Mouse (Mus musculus) midbrain, postnatal 0 days (tissue): ENCODE measurements around the gene Pgm3. TPM values are rescaled to one million over a fixed set of nuclear protein-coding genes. Genes with fewer than 3 reads are reported as not detected.

ENCODE experiments used
- ATAC-seq: fragments of 200-750 bp; cut with Nextera tagmentation; 2 replicates; pipeline ENCODE4 v1.8.0; 2017; ENCODE audit warnings: moderate number of reproducible peaks, mild to moderate bottlenecking, moderate TSS enrichment, moderate library complexity; ENCODE audit not compliant: low FRiP score
- DNase-seq: peaks from one replicate; pipeline ENCODE4 v3.0.0-alpha.2; 2015; ENCODE audit warnings: low spot score
- H3K27ac ChIP-seq: fragments of 300-500 bp; sonication (generic); 2 replicates; pipeline ENCODE4 v1.5.1; 2014; ENCODE audit warnings: low read depth, mild to moderate bottlenecking, low read length, mixed read lengths
- H3K27me3 ChIP-seq: fragments of 300-500 bp; sonication (generic); 2 replicates; pipeline ENCODE4 v1.6.1; 2014; ENCODE audit warnings: low read length, control low read depth, mixed read lengths; ENCODE audit not compliant: insufficient read depth
- H3K36me3 ChIP-seq: fragments of 300-500 bp; sonication (generic); 2 replicates; pipeline ENCODE4 v1.6.1; 2014; ENCODE audit warnings: low read length, control low read depth, mixed read lengths; ENCODE audit not compliant: insufficient read depth
- H3K4me1 ChIP-seq: fragments of 300-500 bp; sonication (generic); 2 replicates; pipeline ENCODE4 v1.6.1; 2014; ENCODE audit warnings: mild to moderate bottlenecking, control low read depth, antibody characterized with exemption, low read length, mixed read lengths; ENCODE audit not compliant: insufficient read depth
- H3K4me2 ChIP-seq: fragments of 300-500 bp; sonication (generic); 2 replicates; pipeline ENCODE4 v1.6.1; 2014; ENCODE audit warnings: low read depth, mild to moderate bottlenecking, low read length, mixed read lengths; ENCODE audit not compliant: poor library complexity, severe bottlenecking
- H3K4me3 ChIP-seq: fragments of 300-500 bp; sonication (generic); 2 replicates; pipeline ENCODE4 v1.5.1; 2014; ENCODE audit warnings: low read depth, mild to moderate bottlenecking, low read length, moderate library complexity
- H3K9ac ChIP-seq: fragments of 300-500 bp; sonication (generic); replicated peaks from 2 replicates; pipeline ENCODE4 v1.6.1; 2014; ENCODE audit warnings: mild to moderate bottlenecking, low read length, moderate library complexity, mixed read lengths; ENCODE audit not compliant: poor library complexity, severe bottlenecking
- H3K9me3 ChIP-seq: fragments of 300-500 bp; sonication (generic); 2 replicates; pipeline ENCODE4 v1.6.1; 2016; ENCODE audit warnings: low read length, control low read depth
- CTCF ChIP-seq: IDR thresholded peaks from 2 replicates; pipeline ENCODE4 v1.5.1; 2016; ENCODE audit warnings: antibody characterized with exemption, mild to moderate bottlenecking
- WGBS: fragments of 180-500 bp; shearing (Covaris S2); extraction: QIAGEN DNeasy Blood & Tissue Kit; methylation state at CpG from one replicate; pipeline ENCODE4 v1.1.7; 2014; 5-methylcytosine and 5-hydroxymethylcytosine counted together
- polyA plus RNA-seq: library from polyadenylated mRNA; unstranded; fragments of >200 nt; fragmentation: Nextera tagmentation; extraction: Ambion mirVana; gene quantifications from 2 replicates; pipeline ENCODE4 v1.2.1, GENCODE M21; 2015
- total RNA-seq: library from RNA; depleted of rRNA; stranded (reverse); fragments of >200 nt; gene quantifications from 2 replicates; pipeline ENCODE4 v1.2.3, GENCODE M21; 2014

The Pgm3 gene
- total and polyA plus RNA-seq, 2 experiments from 2014 or later: 20.9 to 25.5 TPM

GRCm38 (mm10) chr9:86534071-86534470, 37.6 kb downstream of the Pgm3 start:
- no peaks in the 10 kb centered on the region for H3K4me1 ChIP-seq
- TF ChIP-seq CTCF: no peak
- no peaks in the 10 kb centered on the region for H3K27me3 ChIP-seq
- H3K36me3 ChIP-seq: peaks cover 31% of the 10 kb centered on the region
- H3K4me3 ChIP-seq: no peak overlapping the region
- DNase-seq (no peak), ATAC-seq (no peak)
- no peak overlapping the region for H3K9ac ChIP-seq
- no peak overlapping the region for H3K27ac ChIP-seq
- no peaks in the 10 kb centered on the region for H3K9me3 ChIP-seq
- H3K4me2 ChIP-seq: no peak overlapping the region
- 90% methylated on average over 5 of the region's 5 CpGs for WGBS

- H3K4me2 ChIP-seq: no peak overlapping the region
- 59% methylated on average over 2 of the region's 2 CpGs for WGBS
- H3K36me3 ChIP-seq: peaks cover 33% of the 10 kb centered on the region
- ATAC-seq: no peak
- H3K4me1 ChIP-seq: no peaks in the 10 kb centered on the region
- no peak overlapping the region for H3K9ac ChIP-seq
- H3K4me3 ChIP-seq: no peak overlapping the region
- DNase-seq: no peak
- no peaks in the 10 kb centered on the region for H3K9me3 ChIP-seq
- no peaks in the 10 kb centered on the region for H3K27me3 ChIP-seq
- no peak overlapping the region for H3K27ac ChIP-seq
- no peak for TF ChIP-seq CTCF
Measured at GRCm38 (mm10) chr9:86525600-86525999, 46.0 kb downstream of the Pgm3 start.

GRCm38 (mm10) chr9:86522335-86522734, 49.3 kb downstream of the Pgm3 start:
- no peaks in the 10 kb centered on the region for H3K27me3 ChIP-seq
- no peaks in the 10 kb centered on the region for H3K9me3 ChIP-seq
- DNase-seq (no peak), ATAC-seq (no peak)
- H3K36me3 ChIP-seq: peaks cover 42% of the 10 kb centered on the region
- H3K4me2 ChIP-seq: no peak overlapping the region
- TF ChIP-seq CTCF: no peak
- H3K4me3 ChIP-seq: no peak overlapping the region
- no peak overlapping the region for H3K27ac ChIP-seq
- no peak overlapping the region for H3K9ac ChIP-seq
- H3K4me1 ChIP-seq: no peaks in the 10 kb centered on the region

GRCm38 (mm10) chr9:86514798-86515197, 56.8 kb downstream of the Pgm3 start:
- TF ChIP-seq CTCF: no peak
- H3K4me1 ChIP-seq: no peaks in the 10 kb centered on the region
- no peak overlapping the region for H3K9ac ChIP-seq
- H3K27ac ChIP-seq: no peak overlapping the region
- H3K27me3 ChIP-seq: no peaks in the 10 kb centered on the region
- DNase-seq (no peak), ATAC-seq (no peak)
- H3K4me3 ChIP-seq: no peak overlapping the region
- peaks cover 46% of the 10 kb centered on the region for H3K36me3 ChIP-seq
- no peaks in the 10 kb centered on the region for H3K9me3 ChIP-seq
- over 99% methylated on average over 4 of the region's 4 CpGs for WGBS
- H3K4me2 ChIP-seq: no peak overlapping the region

- H3K36me3 ChIP-seq: peaks cover 44% of the 10 kb centered on the region
- no peaks in the 10 kb centered on the region for H3K4me1 ChIP-seq
- H3K27me3 ChIP-seq: no peaks in the 10 kb centered on the region
- no peak overlapping the region for H3K4me2 ChIP-seq
- H3K9me3 ChIP-seq: no peaks in the 10 kb centered on the region
- TF ChIP-seq CTCF: no peak
- DNase-seq (no peak), ATAC-seq (no peak)
- H3K9ac ChIP-seq: no peak overlapping the region
- 86% methylated on average over 3 of the region's 3 CpGs for WGBS
- H3K4me3 ChIP-seq: no peak overlapping the region
- H3K27ac ChIP-seq: no peak overlapping the region
Measured at GRCm38 (mm10) chr9:86514390-86514789, 57.3 kb downstream of the Pgm3 start.

- H3K36me3 ChIP-seq: peaks cover 44% of the 10 kb centered on the region
- TF ChIP-seq CTCF: no peak
- DNase-seq: no peak
Measured at GRCm38 (mm10) chr9:86513733-86514132, 57.9 kb downstream of the Pgm3 start.

More at GRCm38 (mm10) chr9:86513733-86514132, 57.9 kb downstream of the Pgm3 start:
- Histone ChIP-seq H3K27me3 (no peaks in the 10 kb centered on the region), H3K4me1 (no peaks in the 10 kb centered on the region), H3K4me3 (no peak overlapping the region), H3K27ac (no peak overlapping the region), H3K9me3 (no peaks in the 10 kb centered on the region), H3K4me2 (no peak overlapping the region), H3K9ac (no peak overlapping the region)
- ATAC-seq: no peak
- 64% methylated on average over 5 of the region's 5 CpGs for WGBS
